Mouse (Mus musculus) hindbrain, embryonic 14.5 days (tissue): ENCODE data around the gene Dync1li2. TPM values are rescaled to one million over a fixed set of nuclear protein-coding genes. Genes with fewer than 3 reads are reported as not detected.

ENCODE experiments used
- ATAC-seq: fragments of 200-750 bp; cut with Nextera tagmentation; 2 replicates; pipeline ENCODE4 v1.8.0; 2017; ENCODE audit warnings: moderate number of reproducible peaks, mild to moderate bottlenecking, moderate TSS enrichment, moderate library complexity; ENCODE audit not compliant: low FRiP score
- DNase-seq: peaks from one replicate; pipeline ENCODE4 v3.0.0-alpha.2; 2015; ENCODE audit warnings: low spot score
- H3K27ac ChIP-seq: fragments of 300-500 bp; sonication (generic); 2 replicates; pipeline ENCODE4 v1.5.1; 2014; ENCODE audit warnings: mild to moderate bottlenecking, moderate library complexity
- H3K27me3 ChIP-seq: fragments of 300-500 bp; sonication (generic); 2 replicates; pipeline ENCODE4 v1.6.1; 2014; ENCODE audit warnings: mild to moderate bottlenecking, low read length, mixed read lengths; ENCODE audit not compliant: control insufficient read depth, insufficient read depth
- H3K36me3 ChIP-seq: fragments of 300-500 bp; sonication (generic); replicated peaks from 2 replicates; pipeline ENCODE4 v1.6.1; 2014; ENCODE audit not compliant: control insufficient read depth, insufficient read depth
- H3K4me1 ChIP-seq: fragments of 300-500 bp; sonication (generic); replicated peaks from 2 replicates; pipeline ENCODE4 v1.6.1; 2014; ENCODE audit warnings: antibody characterized with exemption, low read length, mixed read lengths; ENCODE audit not compliant: control insufficient read depth, insufficient read depth
- H3K4me2 ChIP-seq: fragments of 300-500 bp; sonication (generic); replicated peaks from 2 replicates; pipeline ENCODE4 v1.6.1; 2014; ENCODE audit warnings: mild to moderate bottlenecking, moderate library complexity
- H3K4me3 ChIP-seq: fragments of 300-500 bp; sonication (generic); replicated peaks from 2 replicates; pipeline ENCODE4 v1.5.1; 2014; ENCODE audit warnings: mild to moderate bottlenecking, low read length
- H3K9ac ChIP-seq: fragments of 300-500 bp; sonication (generic); 2 replicates; pipeline ENCODE4 v1.6.1; 2014
- H3K9me3 ChIP-seq: fragments of 300-500 bp; sonication (generic); 2 replicates; pipeline ENCODE4 v1.6.1; 2016; ENCODE audit warnings: low read length; ENCODE audit not compliant: control insufficient read depth
- WGBS: fragments of 180-500 bp; shearing (Covaris S2); extraction: QIAGEN DNeasy Blood & Tissue Kit; methylation state at CpG from one replicate; pipeline ENCODE4 v1.1.7; 2014; 5-methylcytosine and 5-hydroxymethylcytosine counted together
- polyA plus RNA-seq: library from polyadenylated mRNA; unstranded; fragments of >200 nt; fragmentation: Nextera tagmentation; extraction: Ambion mirVana; gene quantifications from 2 replicates; pipeline ENCODE4 v1.2.1, GENCODE M21; 2014

Dync1li2 gene
- polyA plus RNA-seq, 1 experiment from 2014 or later = 96.5 TPM

DNA sequence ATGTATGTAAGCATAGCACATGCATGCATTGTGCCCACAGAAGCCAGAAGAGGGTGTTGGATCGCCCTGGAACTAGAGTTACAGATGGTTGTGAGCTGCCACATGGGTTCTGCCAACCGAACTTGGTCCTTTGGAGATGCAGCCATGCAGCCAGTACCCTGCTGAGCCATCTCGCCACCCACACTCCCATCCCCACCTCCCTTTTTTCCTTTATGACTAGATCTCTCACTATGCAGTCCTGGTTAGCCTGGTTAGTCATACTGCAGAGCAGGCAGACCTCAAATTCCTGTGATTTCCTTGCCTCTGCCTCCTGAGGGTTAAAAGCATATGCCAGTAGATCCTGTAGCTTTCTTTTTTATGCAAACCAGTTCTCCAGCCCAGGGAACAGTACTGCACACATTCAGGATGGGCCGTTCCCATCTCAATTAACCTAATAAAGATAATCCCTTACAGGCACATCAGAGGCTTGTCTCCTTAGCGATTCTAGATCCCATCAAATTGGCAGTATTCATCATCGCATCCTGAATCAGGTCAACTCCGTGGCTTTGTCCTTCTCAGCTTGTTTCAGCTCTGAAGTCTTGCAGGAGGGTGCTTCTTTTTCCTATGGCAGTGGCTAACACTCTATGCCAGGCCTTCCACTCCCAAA lies 32.1 kb downstream of the Dync1li2 start:
- no peaks in the 10 kb centered on the region for H3K27me3 ChIP-seq
- no peaks in the 10 kb centered on the region for H3K9me3 ChIP-seq
- no peak overlapping the region for H3K4me3 ChIP-seq
- peaks cover 2% of the 10 kb centered on the region; the same call in 1 of the 2 replicates for H3K36me3 ChIP-seq
- ATAC-seq (no peak), DNase-seq (no peak)
- no peaks in the 10 kb centered on the region for H3K4me1 ChIP-seq
- WGBS = 51% methylated on average over 7 of the region's 7 CpGs
- no peak overlapping the region for H3K9ac ChIP-seq
- H3K27ac ChIP-seq = no peak overlapping the region
- no peak overlapping the region for H3K4me2 ChIP-seq

GRCm38 (mm10) chr8:104408328-104409110 lies 34.3 kb downstream of the Dync1li2 start:
- no peak for ATAC-seq
- WGBS = 92% methylated on average over 7 of the region's 7 CpGs

DNA sequence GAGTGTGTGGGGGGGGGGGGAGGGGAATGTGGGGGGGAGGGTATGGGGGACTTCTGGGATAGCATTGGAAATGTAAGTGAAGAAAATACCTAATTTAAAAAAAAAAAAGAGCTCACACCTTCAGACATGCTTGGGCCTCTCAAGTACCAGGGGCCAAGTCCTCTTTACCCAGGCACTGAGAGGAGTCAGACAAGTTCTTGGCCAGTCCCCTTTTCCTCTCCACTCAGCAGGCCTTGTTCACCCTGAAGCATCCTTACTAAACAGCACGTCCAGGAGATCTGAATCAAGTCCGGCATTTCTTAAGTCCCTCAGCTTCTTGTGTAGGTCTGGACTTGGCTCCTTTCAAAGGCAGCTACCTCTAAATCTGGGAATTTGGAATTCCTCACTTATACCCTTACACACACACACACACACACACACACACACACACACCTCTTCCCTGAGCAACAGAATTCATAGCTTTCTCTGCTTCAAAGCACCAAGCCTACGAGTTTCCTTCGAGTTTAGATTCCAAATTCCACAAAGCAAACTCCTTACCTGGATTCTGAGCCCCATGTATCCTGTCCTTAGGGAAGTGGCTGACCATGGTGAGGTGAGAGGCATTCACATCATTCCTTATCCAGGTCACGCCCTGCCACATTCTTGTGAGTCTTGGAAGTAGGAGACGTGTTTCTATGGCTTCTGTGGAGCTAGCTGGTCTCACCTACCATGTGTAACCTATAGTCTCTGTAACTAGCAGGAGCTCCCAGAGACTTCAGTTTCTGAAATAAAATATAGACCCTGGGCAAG lies 36.3 kb downstream of the Dync1li2 start:
- Histone ChIP-seq H3K9ac (no peak overlapping the region), H3K9me3 (no peaks in the 10 kb centered on the region), H3K27ac (no peak overlapping the region), H3K36me3 (no peaks in the 10 kb centered on the region), H3K27me3 (no peaks in the 10 kb centered on the region), H3K4me1 (no peaks in the 10 kb centered on the region), H3K4me2 (no peak overlapping the region), H3K4me3 (no peak overlapping the region)
- ATAC-seq (no peak), DNase-seq (no peak)
- WGBS = 81% methylated on average over 6 of the region's 6 CpGs

More at GRCm38 (mm10) chr8:104408328-104409110, 34.3 kb downstream of the Dync1li2 start:
- Histone ChIP-seq H3K9me3 (no peaks in the 10 kb centered on the region), H3K9ac (no peak overlapping the region), H3K27me3 (no peaks in the 10 kb centered on the region), H3K4me3 (no peak overlapping the region), H3K27ac (no peak overlapping the region), H3K36me3 (no peaks in the 10 kb centered on the region), H3K4me2 (no peak overlapping the region), H3K4me1 (no peaks in the 10 kb centered on the region)
- no peak for DNase-seq

GRCm38 (mm10) chr8:104405430-104406187 lies 37.2 kb downstream of the Dync1li2 start:
- Histone ChIP-seq H3K27ac (no peak overlapping the region), H3K27me3 (no peaks in the 10 kb centered on the region; the same call in 1 of the 2 replicates), H3K4me3 (no peak overlapping the region), H3K4me1 (no peaks in the 10 kb centered on the region), H3K9ac (no peak overlapping the region), H3K9me3 (no peaks in the 10 kb centered on the region), H3K4me2 (no peak overlapping the region), H3K36me3 (no peaks in the 10 kb centered on the region)
- DNase-seq (no peak), ATAC-seq (no peak)
- WGBS = 74% methylated on average over 15 of the region's 15 CpGs

GRCm38 (mm10) chr8:104403596-104403995 lies 39.3 kb downstream of the Dync1li2 start:
- no peak for ATAC-seq
- no peaks in the 10 kb centered on the region; the same call in 1 of the 2 replicates for H3K27me3 ChIP-seq
- no peak overlapping the region for H3K27ac ChIP-seq
- 70% methylated on average over 3 of the region's 3 CpGs for WGBS
- no peak for DNase-seq
- no peak overlapping the region for H3K9ac ChIP-seq
- H3K9me3 ChIP-seq = no peaks in the 10 kb centered on the region
- no peaks in the 10 kb centered on the region for H3K36me3 ChIP-seq
- H3K4me3 ChIP-seq = no peak overlapping the region
- no peaks in the 10 kb centered on the region for H3K4me1 ChIP-seq
- no peak overlapping the region for H3K4me2 ChIP-seq

- no peaks in the 10 kb centered on the region for H3K27me3 ChIP-seq
- H3K4me2 ChIP-seq = peak within 1 kb of the TSS; percentile 69
- peaks cover 15% of the 10 kb centered on the region for H3K4me1 ChIP-seq
- DNase-seq (peak; percentile 67), ATAC-seq (peak; percentile 81)
- H3K9me3 ChIP-seq = no peaks in the 10 kb centered on the region
- peak within 1 kb of the TSS; percentile 74 for H3K27ac ChIP-seq
- 5% methylated on average over 23 of the region's 54 CpGs for WGBS
- peak within 1 kb of the TSS; percentile 73 for H3K4me3 ChIP-seq
- H3K9ac ChIP-seq = peak within 1 kb of the TSS; percentile 76
- H3K36me3 ChIP-seq = no peaks in the 10 kb centered on the region
Observed at GRCm38 (mm10) chr8:104395703-104396357, 47.0 kb downstream of the Dync1li2 start, which contains the start of gene Cmtm4. Gene Cmtm4, minus strand, starts transcription at chr8:104395807.

DNA sequence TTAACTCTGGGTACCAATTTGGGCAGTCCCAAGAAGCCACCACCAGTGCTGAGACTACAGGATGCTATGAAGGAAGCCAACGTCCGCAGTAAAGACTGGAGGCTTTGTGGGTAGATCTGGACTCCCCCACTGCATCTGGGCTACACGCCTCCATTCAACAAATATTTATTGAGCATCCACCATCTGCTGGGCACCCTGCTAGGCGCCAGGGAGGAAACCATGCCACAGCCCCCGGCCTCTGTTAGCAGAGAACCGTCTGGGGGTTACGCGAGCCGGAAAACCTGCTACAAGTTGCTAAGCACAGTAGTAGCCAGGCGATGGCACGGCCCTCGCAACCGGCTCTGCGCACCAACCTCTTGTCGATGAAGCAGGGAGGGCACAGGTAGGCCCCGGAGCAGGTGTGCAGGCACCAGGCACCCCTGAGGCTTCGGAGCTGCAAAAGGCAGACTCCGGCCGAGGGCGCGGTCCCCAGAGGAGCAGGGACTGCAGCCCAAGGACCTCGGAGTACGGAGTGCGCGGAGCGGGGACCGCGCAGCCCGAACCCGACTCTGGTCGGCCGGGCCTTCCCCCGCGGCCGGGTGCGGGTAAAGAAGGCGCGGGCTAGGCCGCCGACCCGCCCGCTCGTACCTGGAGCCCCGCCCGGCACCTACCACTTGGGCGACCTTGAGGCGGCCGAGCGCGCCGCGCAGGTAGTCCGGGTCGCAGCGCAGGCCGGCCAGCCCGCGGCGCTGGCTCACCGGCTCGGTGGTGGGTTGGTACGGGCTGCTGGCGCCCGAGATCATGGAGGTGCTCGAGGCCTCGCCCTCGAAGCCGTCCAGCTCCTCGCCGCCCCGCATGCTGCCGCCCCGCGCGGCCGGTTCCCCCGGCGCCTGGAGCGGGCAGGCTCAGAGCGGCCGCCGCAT lies 47.8 kb downstream of the Dync1li2 start:
- H3K36me3 ChIP-seq = no peaks in the 10 kb centered on the region
- peak overlapping the region; percentile 74 for H3K27ac ChIP-seq
- ATAC-seq = peak; percentile 79
- peak overlapping the region; percentile 76 for H3K9ac ChIP-seq
- DNase-seq = peak; percentile 60
- no peaks in the 10 kb centered on the region for H3K9me3 ChIP-seq
- under 1% methylated on average over 69 of the region's 82 CpGs for WGBS
- no peaks in the 10 kb centered on the region for H3K27me3 ChIP-seq
- peaks cover 15% of the 10 kb centered on the region for H3K4me1 ChIP-seq
- H3K4me3 ChIP-seq = peak overlapping the region; percentile 73
- peak overlapping the region; percentile 69 for H3K4me2 ChIP-seq

GRCm38 (mm10) chr8:104393767-104394166 lies 49.1 kb downstream of the Dync1li2 start:
- H3K27me3 ChIP-seq = no peaks in the 10 kb centered on the region
- DNase-seq (no peak), ATAC-seq (no peak)
- H3K4me3 ChIP-seq = no peak overlapping the region
- H3K4me2 ChIP-seq = peak overlapping the region; percentile 69
- no peaks in the 10 kb centered on the region for H3K9me3 ChIP-seq
- WGBS = 80% methylated on average over 6 of the region's 6 CpGs
- H3K9ac ChIP-seq = peak overlapping the region; percentile 76; the same call in 1 of the 2 replicates
- peaks cover 15% of the 10 kb centered on the region for H3K4me1 ChIP-seq
- H3K27ac ChIP-seq = no peak overlapping the region
- no peaks in the 10 kb centered on the region for H3K36me3 ChIP-seq
